Mouse (Mus musculus) gastrocnemius, adult 8-10 months (tissue): ENCODE data around the gene Stard5. TPM values are rescaled to one million over a fixed set of nuclear protein-coding genes. Genes with fewer than 3 reads are reported as not detected.

Experiments
- DNase-seq, 2 experiments: peaks; one replicate each; pipeline ENCODE4 v3.0.0; 2022; ENCODE audit warnings: low spot score in 2 of 2
- total RNA-seq, 4 experiments: library from RNA; stranded (reverse); gene quantifications; 2 replicates each; pipeline ENCODE4 v1.2.4; 2022

The Stard5 gene
- 1 to 10 TPM; 1.7 to 3.7 (median 2.7) TPM for total RNA-seq

- DNase-seq: peak; percentile 90
Measured at GRCm38 (mm10) chr7:83631828-83632681, at the start of gene Stard5. Stard5 (plus strand) TSS chr7:83631959.

- DNase-seq: peak; percentile 29 to 47
Measured at GRCm38 (mm10) chr7:83584639-83585471, 46.9 kb upstream of the Stard5 start, which contains the start of gene Tmc3. Tmc3 (plus strand) TSS chr7:83584927.

DNA sequence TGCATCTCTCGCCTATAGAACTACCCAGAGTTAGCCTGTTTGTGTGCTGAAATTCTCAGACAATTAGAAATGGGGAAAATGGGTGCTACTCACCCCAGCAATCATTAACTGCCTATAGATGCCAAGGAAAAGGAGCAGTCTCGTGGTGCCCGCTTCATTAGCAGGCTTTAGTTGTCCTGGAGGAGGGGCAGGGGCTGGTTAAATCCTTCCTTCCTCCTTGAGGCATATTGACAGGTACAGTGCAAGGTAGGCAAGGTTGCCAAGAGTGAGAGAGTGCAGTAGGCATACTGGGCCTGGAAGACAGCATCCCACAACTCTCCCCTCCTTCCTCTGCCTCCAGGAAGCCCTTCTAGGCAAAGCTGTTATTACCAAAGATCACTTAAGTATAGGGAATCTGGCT, 37.7 kb upstream of the Stard5 start:
- no peak for DNase-seq

GRCm38 (mm10) chr7:83597063-83597462, 34.7 kb upstream of the Stard5 start:
- DNase-seq: no peak

- no peak for DNase-seq
Measured at GRCm38 (mm10) chr7:83598997-83599912, 32.5 kb upstream of the Stard5 start.

DNA sequence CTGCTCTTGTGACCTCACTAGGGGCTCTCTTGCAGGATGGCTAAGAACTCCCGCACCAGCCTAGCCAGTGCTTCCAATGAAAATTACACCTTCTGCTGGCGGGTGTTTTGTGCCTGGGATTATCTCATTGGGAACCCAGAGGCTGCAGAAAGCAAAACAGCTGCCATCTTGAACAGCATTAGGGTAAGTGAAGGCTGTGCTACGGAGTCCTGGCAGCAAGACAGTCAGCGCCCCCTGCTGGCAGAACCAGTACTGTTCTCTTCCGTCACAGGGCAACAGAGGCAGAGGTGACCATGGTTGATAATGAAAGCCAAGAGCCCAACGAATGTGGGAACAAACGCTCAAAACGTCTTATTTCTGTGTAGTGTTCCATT, 31.9 kb upstream of the Stard5 start:
- DNase-seq: peak; percentile 18 to 30

DNA sequence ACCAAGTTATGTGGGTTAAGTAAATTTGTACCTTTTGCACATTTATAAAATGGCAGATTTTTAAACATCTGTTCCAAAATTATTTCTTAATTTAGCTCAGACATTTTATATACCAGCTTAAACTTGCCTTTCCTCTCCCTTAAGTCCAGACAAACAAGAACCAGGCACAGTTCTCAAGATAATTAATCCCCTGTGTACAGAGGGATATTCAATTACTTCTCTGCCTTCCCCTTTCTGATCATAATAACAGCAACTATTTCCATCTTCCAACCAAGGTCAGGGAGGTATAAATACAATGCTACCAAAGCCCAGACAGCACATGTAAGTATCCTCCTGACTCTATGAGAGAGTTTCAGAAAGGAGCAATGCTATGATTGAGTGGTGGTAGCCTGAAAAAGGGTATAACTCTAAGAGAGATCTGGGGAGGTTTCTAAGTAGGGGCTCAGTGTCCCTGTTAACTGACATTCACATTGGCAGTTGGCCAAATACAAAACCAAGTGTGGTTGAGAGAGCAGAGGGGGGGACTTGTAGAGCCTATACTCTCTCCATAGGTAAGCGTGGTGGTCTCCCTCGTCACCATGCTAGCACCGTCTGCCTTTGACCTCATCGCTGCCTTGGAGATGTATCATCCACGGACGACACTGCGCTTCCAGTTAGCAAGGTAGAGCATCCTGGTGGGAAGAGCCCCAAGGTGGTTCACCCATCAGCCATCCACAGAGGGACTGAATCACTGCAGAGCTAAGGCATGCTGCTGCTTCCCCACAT, 27.4 kb upstream of the Stard5 start:
- no peak for DNase-seq

DNA sequence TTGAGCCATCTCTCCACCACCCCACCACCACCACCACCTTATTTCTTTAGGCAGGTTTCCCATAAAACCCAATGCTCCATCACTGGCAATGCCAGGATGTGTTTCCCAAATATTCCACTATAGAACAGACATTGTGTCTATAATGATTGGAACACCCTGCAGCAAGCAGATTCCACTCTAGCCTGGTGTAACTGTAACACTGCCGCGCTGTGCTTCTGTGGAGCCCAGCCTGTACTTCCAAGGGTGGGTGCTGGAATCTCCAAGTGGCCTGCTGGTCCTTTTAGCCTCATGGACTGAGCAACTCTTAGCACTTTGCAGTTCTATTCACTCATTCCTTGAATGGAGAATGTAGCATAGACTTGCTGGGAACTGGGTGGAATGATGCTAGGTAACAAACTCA, 25.0 kb upstream of the Stard5 start:
- DNase-seq: no peak

DNA sequence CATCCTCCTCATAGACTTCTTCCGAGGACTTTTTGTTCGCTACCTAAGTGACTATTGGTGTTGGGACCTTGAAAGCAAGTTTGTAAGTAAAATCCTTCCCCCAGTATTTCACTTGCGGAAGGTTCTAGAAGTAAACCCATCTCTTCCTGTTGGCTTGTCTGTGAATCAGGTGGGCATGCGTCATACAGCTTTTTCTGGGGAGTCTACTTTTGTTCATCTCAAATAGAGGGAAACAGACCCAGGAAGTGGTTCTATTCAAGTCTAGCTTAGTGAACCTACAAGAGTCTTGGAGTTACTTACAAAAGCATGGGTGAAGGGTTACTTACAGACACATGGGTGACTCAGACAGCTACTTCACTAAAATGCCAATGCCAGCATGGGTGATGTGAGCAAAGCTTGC, 21.9 kb upstream of the Stard5 start:
- DNase-seq: no peak

- DNase-seq: no peak
Measured at GRCm38 (mm10) chr7:83611886-83612285, 19.9 kb upstream of the Stard5 start.

DNA sequence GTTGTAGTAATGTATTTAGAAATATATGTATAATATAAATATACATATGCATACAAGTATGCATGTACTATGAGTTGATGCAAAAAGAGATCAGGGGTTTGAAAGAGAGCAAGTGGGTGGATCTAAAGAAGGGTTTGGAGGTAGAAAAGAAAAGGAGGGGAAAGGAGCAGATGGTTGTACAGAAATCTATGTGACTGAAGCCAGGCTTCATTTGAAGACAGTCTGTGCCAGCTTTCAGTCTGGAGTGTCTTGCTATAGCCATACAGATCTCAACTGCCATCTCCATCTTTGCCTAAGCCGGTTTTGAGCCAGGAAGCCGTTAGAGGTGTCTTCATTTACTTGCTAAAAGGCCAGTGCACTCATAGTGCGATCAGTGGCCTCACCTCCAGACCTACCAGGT, 16.5 kb upstream of the Stard5 start:
- no peak for DNase-seq

- no peak for DNase-seq
Measured at GRCm38 (mm10) chr7:83615815-83616214, 15.9 kb upstream of the Stard5 start.

DNA sequence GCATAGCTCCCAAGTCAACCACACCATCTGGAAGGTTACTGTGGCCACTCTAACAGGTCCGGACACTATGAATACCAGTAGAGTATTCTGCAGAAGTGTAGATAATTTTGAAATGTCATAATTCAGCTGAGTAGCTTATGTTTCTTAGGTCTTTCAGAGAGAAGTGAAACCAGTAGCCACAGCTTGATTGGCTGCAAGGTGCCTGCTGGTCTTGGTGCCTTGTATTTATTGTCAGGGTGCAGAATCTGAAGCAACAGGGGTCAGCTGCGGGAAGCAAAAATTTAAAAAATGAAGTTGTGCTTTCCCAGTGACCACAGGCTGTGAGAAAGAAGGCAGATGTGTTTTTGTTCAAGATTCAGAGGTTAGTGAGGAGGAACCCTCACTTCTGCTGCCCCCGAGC, 15.5 kb upstream of the Stard5 start:
- DNase-seq: no peak

DNA sequence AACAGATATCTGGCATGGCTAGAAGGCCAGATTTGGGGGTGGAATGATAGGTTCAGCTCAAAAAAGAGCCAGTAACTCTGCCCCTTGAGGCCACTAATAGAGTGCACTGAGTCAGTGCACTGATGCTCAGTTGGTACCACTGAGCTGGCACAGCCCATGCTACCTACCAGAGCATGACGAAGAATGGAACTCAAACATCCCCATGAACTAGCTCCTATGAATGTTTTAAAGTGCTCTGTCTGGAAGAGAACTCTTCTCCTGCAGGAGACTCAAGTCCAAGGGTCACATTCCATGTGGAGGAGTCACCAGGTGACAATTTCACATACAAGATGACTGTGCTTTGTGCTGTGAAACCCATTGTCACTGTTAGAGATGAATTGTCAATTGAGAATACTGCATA, 13.1 kb upstream of the Stard5 start:
- DNase-seq: no peak

DNA sequence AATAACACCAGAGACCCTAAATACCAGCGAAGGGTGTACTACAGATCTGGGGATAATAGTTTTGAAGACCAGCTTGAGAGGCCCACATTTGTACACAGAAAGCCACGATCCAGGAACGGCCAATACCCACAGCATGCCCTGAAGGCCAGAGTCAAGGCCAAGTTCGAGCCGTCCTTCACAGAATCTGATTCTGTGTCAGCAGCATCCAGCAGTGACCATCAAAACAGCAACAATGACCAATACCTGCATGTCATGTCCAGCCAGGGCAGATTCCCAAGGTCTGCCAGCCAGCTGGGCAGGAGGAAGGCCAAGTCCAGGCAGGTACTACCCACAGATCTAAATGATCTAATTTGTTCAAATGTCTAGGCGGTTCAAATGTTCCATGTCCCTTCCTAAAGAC, 9.2 kb upstream of the Stard5 start:
- DNase-seq: no peak

DNA sequence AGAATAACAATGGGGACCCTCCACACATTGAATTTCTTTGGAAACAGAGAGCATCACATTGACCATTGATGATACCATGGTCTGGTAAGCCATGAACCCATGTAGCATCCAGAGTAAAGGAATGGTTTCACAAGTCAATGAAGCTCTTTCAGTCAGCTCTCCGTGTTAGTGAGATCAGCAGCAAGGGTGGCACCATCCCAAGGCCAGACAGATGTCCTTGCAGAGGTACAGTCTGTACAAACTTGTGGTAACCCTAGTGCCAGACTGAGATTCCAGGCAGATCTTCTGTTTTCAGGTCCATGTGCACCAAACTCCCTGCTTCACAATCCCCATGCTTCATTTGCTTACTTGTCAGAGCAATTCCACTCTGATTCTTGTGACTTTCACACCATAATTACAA, 7.7 kb upstream of the Stard5 start:
- DNase-seq: no peak

DNA sequence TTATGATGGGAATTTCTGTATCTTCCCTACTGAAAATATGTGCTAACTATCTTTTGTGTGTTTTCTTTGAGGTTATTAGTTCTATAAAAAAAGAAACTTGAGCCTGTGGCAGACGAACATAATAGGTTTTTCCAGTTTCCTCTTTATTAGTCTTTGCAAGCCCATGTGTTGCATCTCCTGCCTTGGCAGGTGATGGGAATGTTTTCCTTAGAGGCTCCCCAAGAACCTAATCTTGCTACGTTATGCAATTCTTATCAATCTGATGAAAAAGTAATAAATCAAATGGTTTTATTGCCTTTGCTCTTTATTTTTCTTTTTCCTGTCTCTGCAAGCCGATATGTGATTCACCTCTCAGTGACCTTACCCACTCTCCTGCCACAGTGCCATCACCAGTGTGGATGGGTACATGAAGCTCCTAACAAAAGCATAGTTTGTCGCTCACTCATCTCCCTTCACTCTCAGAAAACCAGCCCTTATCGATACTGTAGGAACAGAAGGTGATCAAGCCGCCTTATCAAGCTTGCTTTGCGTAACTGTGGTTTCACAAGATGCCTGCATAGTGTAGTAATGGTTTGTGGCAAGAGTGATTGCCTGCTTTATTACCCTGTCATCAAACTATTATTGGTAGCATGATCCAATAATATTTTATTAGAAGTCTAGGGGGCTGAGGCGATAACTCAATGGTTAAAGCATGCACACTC, 5.1 kb upstream of the Stard5 start:
- DNase-seq: no peak

DNA sequence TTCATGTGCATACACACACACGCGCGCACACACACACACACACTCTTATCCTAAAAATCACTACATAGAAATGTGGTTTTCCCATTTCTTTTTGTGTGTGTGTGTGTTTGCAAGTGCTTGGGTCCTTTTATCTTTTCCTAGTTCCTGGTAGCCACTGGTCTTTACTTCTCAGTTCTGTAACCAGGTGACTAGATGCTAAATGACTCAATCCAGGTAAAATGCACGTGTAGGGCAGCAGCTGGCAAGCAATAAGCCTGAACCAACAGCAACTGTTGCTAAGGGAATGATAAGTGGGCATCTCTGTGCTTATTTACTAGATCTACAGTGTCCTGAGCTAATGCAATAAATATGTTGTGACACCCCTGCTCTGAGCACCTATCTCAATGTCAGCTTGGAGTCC, 4.4 kb upstream of the Stard5 start:
- no peak for DNase-seq

- DNase-seq: no peak
Measured at GRCm38 (mm10) chr7:83631073-83631827, 509 bp upstream of the Stard5 start.
